Mouse (Mus musculus): ENCODE data around the gene Ost4. TPM values are rescaled to one million over a fixed set of nuclear protein-coding genes. Genes with fewer than 3 reads are reported as not detected.
A peak's percentile ranks its signal among the peaks of the same experiment; 100 is the strongest.

Ost4 gene
- polyA plus RNA-seq, 1 experiment = 174 TPM

GRCm38 (mm10) chr5:30872574-30872973, 35.0 kb downstream of the Ost4 start:
- DNase-seq = no peak
- WGBS = 94% methylated on average over 9 of the region's 9 CpGs
- Histone ChIP-seq H3K4me1 (ENCODE audit: control insufficient read depth, insufficient read depth, low read length) (no peaks in the 10 kb centered on the region), H3K4me3 (replicated peaks; ENCODE audit: insufficient read depth, low read depth, low read length) (no peak overlapping the region), H3K27me3 (ENCODE audit: control insufficient read depth, insufficient read depth, low read length) (no peaks in the 10 kb centered on the region), H3K27ac (ENCODE audit: insufficient read depth, low read length) (no peak overlapping the region)
- no peak for TF ChIP-seq CTCF (IDR thresholded peaks at IDR 0.05; ENCODE audit: borderline replicate concordance, insufficient read depth, low read depth, low read length)
- no peak for TF ChIP-seq POLR2A (IDR thresholded peaks at IDR 0.05; ENCODE audit: borderline replicate concordance, insufficient read depth, low read length)

- H3K27ac ChIP-seq (ENCODE audit: insufficient read depth, low read length) = peak overlapping the region; percentile 65; the same call in 1 of the 2 replicates
- WGBS = 18% methylated on average over 2 of the region's 2 CpGs
- DNase-seq = no peak
- peak overlapping the region; percentile 79 for H3K4me3 ChIP-seq (replicated peaks; ENCODE audit: insufficient read depth, low read depth, low read length)
- no peaks in the 10 kb centered on the region for H3K4me1 ChIP-seq (ENCODE audit: control insufficient read depth, insufficient read depth, low read length)
- TF ChIP-seq POLR2A (IDR thresholded peaks at IDR 0.05; ENCODE audit: borderline replicate concordance, insufficient read depth, low read length) (no peak), CTCF (IDR thresholded peaks at IDR 0.05; ENCODE audit: borderline replicate concordance, insufficient read depth, low read depth, low read length) (no peak)
- H3K27me3 ChIP-seq (ENCODE audit: control insufficient read depth, insufficient read depth, low read length) = no peaks in the 10 kb centered on the region
Observed at GRCm38 (mm10) chr5:30870131-30870406, 37.5 kb downstream of the Ost4 start.

GRCm38 (mm10) chr5:30869405-30870130, 38.0 kb downstream of the Ost4 start:
- TF ChIP-seq CTCF (IDR thresholded peaks at IDR 0.05; ENCODE audit: borderline replicate concordance, insufficient read depth, low read depth, low read length) = no peak
- peak; percentile 66 for TF ChIP-seq POLR2A (IDR thresholded peaks at IDR 0.05; ENCODE audit: borderline replicate concordance, insufficient read depth, low read length)
- H3K4me1 ChIP-seq (ENCODE audit: control insufficient read depth, insufficient read depth, low read length) = no peaks in the 10 kb centered on the region
- peak overlapping the region; percentile 79 for H3K4me3 ChIP-seq (replicated peaks; ENCODE audit: insufficient read depth, low read depth, low read length)
- no peaks in the 10 kb centered on the region for H3K27me3 ChIP-seq (ENCODE audit: control insufficient read depth, insufficient read depth, low read length)
- DNase-seq = peak; percentile 92 to 94
- peak overlapping the region; percentile 65 for H3K27ac ChIP-seq (ENCODE audit: insufficient read depth, low read length)
- WGBS = under 1% methylated on average over 63 of the region's 63 CpGs

- H3K4me1 ChIP-seq (ENCODE audit: control insufficient read depth, insufficient read depth, low read length) = no peaks in the 10 kb centered on the region
- TF ChIP-seq CTCF (IDR thresholded peaks at IDR 0.05; ENCODE audit: borderline replicate concordance, insufficient read depth, low read depth, low read length) (no peak), POLR2A (IDR thresholded peaks at IDR 0.05; ENCODE audit: borderline replicate concordance, insufficient read depth, low read length) (no peak)
- 9% methylated on average over 9 of the region's 9 CpGs for WGBS
- H3K4me3 ChIP-seq (replicated peaks; ENCODE audit: insufficient read depth, low read depth, low read length) = peak overlapping the region; percentile 79
- H3K27me3 ChIP-seq (ENCODE audit: control insufficient read depth, insufficient read depth, low read length) = no peaks in the 10 kb centered on the region
- peak in 1 of 2 experiments; percentile 29 for DNase-seq
- peak overlapping the region; percentile 59; the same call in 1 of the 2 replicates for H3K27ac ChIP-seq (ENCODE audit: insufficient read depth, low read length)
Observed at GRCm38 (mm10) chr5:30868981-30869380, 38.6 kb downstream of the Ost4 start.

- Histone ChIP-seq H3K27me3 (ENCODE audit: control insufficient read depth, insufficient read depth, low read length) (no peaks in the 10 kb centered on the region), H3K4me3 (replicated peaks; ENCODE audit: insufficient read depth, low read depth, low read length) (no peak within 1 kb of the TSS), H3K27ac (ENCODE audit: insufficient read depth, low read length) (no peak within 1 kb of the TSS), H3K4me1 (ENCODE audit: control insufficient read depth, insufficient read depth, low read length) (no peaks in the 10 kb centered on the region)
- TF ChIP-seq POLR2A (IDR thresholded peaks at IDR 0.05; ENCODE audit: borderline replicate concordance, insufficient read depth, low read length) (no peak), CTCF (IDR thresholded peaks at IDR 0.05; ENCODE audit: borderline replicate concordance, insufficient read depth, low read depth, low read length) (no peak)
- DNase-seq = no peak
- WGBS = 98% methylated on average over 3 of the region's 3 CpGs
Observed at GRCm38 (mm10) chr5:30867712-30868111, 39.9 kb downstream of the Ost4 start, which contains the start of gene Tmem214. Gene Tmem214, plus strand, starts transcription at chr5:30868012.

- no peak overlapping the region for H3K4me3 ChIP-seq (replicated peaks; ENCODE audit: insufficient read depth, low read depth, low read length)
- WGBS = 92% methylated on average over 3 of the region's 3 CpGs
- TF ChIP-seq POLR2A (IDR thresholded peaks at IDR 0.05; ENCODE audit: borderline replicate concordance, insufficient read depth, low read length) (no peak), CTCF (IDR thresholded peaks at IDR 0.05; ENCODE audit: borderline replicate concordance, insufficient read depth, low read depth, low read length) (no peak)
- no peaks in the 10 kb centered on the region for H3K4me1 ChIP-seq (ENCODE audit: control insufficient read depth, insufficient read depth, low read length)
- no peak overlapping the region for H3K27ac ChIP-seq (ENCODE audit: insufficient read depth, low read length)
- DNase-seq = no peak
- H3K27me3 ChIP-seq (ENCODE audit: control insufficient read depth, insufficient read depth, low read length) = no peaks in the 10 kb centered on the region
Observed at GRCm38 (mm10) chr5:30866871-30867270, 40.7 kb downstream of the Ost4 start.

- H3K4me3 ChIP-seq (replicated peaks; ENCODE audit: insufficient read depth, low read depth, low read length) = no peak overlapping the region
- no peak for DNase-seq
- H3K27me3 ChIP-seq (ENCODE audit: control insufficient read depth, insufficient read depth, low read length) = no peaks in the 10 kb centered on the region
- H3K4me1 ChIP-seq (ENCODE audit: control insufficient read depth, insufficient read depth, low read length) = no peaks in the 10 kb centered on the region
- no peak overlapping the region for H3K27ac ChIP-seq (ENCODE audit: insufficient read depth, low read length)
- WGBS = 56% methylated on average over 15 of the region's 15 CpGs
- TF ChIP-seq CTCF (IDR thresholded peaks at IDR 0.05; ENCODE audit: borderline replicate concordance, insufficient read depth, low read depth, low read length) (no peak), POLR2A (IDR thresholded peaks at IDR 0.05; ENCODE audit: borderline replicate concordance, insufficient read depth, low read length) (no peak)
Observed at GRCm38 (mm10) chr5:30864322-30864721, 43.3 kb downstream of the Ost4 start.

GRCm38 (mm10) chr5:30863852-30864251, 43.7 kb downstream of the Ost4 start:
- 36% methylated on average over 4 of the region's 4 CpGs for WGBS
- H3K27me3 ChIP-seq (ENCODE audit: control insufficient read depth, insufficient read depth, low read length) = no peaks in the 10 kb centered on the region
- no peak for TF ChIP-seq POLR2A (IDR thresholded peaks at IDR 0.05; ENCODE audit: borderline replicate concordance, insufficient read depth, low read length)
- TF ChIP-seq CTCF (IDR thresholded peaks at IDR 0.05; ENCODE audit: borderline replicate concordance, insufficient read depth, low read depth, low read length) = no peak
- DNase-seq = no peak
- H3K4me3 ChIP-seq (replicated peaks; ENCODE audit: insufficient read depth, low read depth, low read length) = no peak overlapping the region
- H3K27ac ChIP-seq (ENCODE audit: insufficient read depth, low read length) = no peak overlapping the region
- H3K4me1 ChIP-seq (ENCODE audit: control insufficient read depth, insufficient read depth, low read length) = no peaks in the 10 kb centered on the region
